Mouse (Mus musculus): Measurements from ENCODE around the gene Dhx58. TPM values are rescaled to one million over a fixed set of nuclear protein-coding genes. Genes with fewer than 3 reads are reported as not detected.
A peak's percentile ranks its signal among the peaks of the same experiment; 100 is the strongest.

Gene Dhx58
- polyA plus RNA-seq, 1 experiment from 2014 or later, result 3.8 TPM

DNA sequence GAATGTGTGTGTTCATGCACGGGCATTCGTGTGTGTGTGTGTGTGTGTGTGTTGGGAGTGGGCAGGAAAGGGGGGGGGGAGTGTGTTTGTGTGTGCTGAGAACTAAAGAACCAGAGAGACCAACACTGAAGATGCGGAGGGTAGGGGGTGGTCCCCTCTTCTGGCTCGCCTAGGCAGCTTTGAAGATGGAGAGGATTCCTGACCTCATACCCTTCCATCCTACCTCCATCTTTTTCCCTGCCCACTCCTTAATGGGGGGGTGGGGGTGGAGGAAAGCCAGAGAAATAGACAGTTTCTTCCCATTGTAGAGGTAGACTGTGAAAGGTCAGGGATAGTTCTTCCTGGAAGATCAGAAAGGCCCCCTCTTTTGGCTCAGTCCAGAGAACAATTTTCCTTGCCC is 9.1 kb upstream of the Dhx58 start:
- Histone ChIP-seq H3K4me3 (replicated peaks) (peak overlapping the region; percentile 25; the same call in 1 of the 2 replicates), H3K36me3 (peaks cover 59% of the 10 kb centered on the region), H3K4me2 (peak overlapping the region; percentile 66), H3K9me3 (no peaks in the 10 kb centered on the region), H3K4me1 (replicated peaks) (peaks cover 35% of the 10 kb centered on the region), H3K9ac (replicated peaks) (no peak overlapping the region), H3K27me3 (no peaks in the 10 kb centered on the region), H3K27ac (peak overlapping the region; percentile 66)
- no peak for ATAC-seq (ENCODE audit: insufficient number of reproducible peaks, insufficient read depth, low FRiP score, low TSS enrichment, low read depth)
- 65% methylated on average over 4 of the region's 4 CpGs for WGBS

DNA sequence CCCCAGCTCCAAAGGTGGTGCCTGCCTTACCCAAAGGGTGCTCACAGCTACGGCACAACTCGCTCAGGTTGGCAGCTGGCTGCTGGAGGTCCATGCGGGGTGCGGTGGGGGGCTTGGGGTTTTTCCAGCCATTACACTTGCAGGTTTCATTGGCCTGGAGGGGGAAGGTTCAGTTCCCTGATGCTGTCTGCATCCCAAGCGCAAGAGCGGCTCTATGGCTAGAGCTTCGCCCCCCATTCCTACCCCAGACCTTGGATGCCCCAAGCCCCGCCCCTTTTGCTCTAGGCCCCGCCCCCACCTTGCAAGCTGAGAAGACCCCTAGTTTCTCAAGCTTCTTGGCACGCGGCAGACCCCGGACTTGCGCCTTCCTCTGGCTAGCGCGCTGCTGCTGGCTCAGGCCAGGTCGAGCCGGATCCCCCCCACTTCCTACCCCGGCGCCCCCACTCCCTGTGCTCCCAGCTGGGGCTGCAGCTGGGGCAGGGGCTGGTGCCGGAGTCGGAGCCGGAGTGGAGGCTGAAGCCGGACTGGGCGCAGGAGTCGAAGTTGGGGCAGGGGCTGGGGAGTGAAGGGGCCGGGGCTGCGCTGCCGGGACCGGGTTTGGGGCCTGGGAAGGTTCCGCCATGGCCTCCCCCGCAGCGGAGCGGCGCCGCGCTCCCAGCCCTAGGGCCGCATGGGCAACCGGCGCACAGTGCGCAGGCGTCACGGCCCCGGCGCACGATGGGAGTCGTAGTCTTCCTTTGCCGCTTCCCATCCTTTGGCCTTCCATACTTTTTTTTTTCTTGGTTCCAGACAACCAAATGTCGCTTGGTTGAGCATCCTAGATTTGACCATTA is 7.9 kb upstream of the Dhx58 start, which contains the start of gene Kat2a:
Kat2a (minus strand) TSS at position 683 of the 833 bp plus-strand sequence.
- H3K27me3 ChIP-seq, result no peaks in the 10 kb centered on the region
- ATAC-seq (ENCODE audit: insufficient number of reproducible peaks, insufficient read depth, low FRiP score, low TSS enrichment, low read depth), result peak; percentile 79
- peak within 1 kb of the TSS; percentile 95 for H3K9ac ChIP-seq (replicated peaks)
- H3K27ac ChIP-seq, result peak within 1 kb of the TSS; percentile 92
- WGBS, result 3% methylated on average over 48 of the region's 48 CpGs
- H3K4me2 ChIP-seq, result peak within 1 kb of the TSS; percentile 66
- H3K36me3 ChIP-seq, result peaks cover 59% of the 10 kb centered on the region
- H3K4me1 ChIP-seq (replicated peaks), result peaks cover 35% of the 10 kb centered on the region
- H3K9me3 ChIP-seq, result no peaks in the 10 kb centered on the region
- H3K4me3 ChIP-seq (replicated peaks), result peak within 1 kb of the TSS; percentile 97

DNA sequence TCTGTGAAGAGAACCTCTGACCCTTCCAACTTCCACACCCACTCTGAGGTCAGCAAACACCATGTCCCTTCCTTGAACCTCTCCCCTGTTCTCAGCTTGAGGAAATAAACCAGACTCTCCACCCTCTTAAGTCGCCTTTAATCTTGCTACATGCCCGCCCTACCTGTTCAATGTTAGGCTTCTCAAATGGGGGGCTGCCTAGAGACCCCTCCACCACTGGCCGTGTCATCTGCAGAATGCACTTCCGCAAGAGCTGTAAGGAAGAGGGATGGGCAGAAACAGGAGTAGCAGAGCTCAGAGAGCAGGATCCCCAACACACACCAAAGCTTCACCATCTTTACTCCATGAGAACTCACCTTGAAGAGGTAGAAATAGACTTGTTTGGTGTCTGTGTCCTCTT is 6.9 kb upstream of the Dhx58 start:
- WGBS, result 81% methylated on average over 4 of the region's 4 CpGs
- Histone ChIP-seq H3K27ac (no peak overlapping the region), H3K9ac (replicated peaks) (no peak overlapping the region), H3K9me3 (no peaks in the 10 kb centered on the region), H3K36me3 (peaks cover 59% of the 10 kb centered on the region), H3K4me1 (replicated peaks) (peaks cover 35% of the 10 kb centered on the region), H3K4me3 (replicated peaks) (no peak overlapping the region), H3K27me3 (no peaks in the 10 kb centered on the region), H3K4me2 (no peak overlapping the region)
- ATAC-seq (ENCODE audit: insufficient number of reproducible peaks, insufficient read depth, low FRiP score, low TSS enrichment, low read depth), result no peak

DNA sequence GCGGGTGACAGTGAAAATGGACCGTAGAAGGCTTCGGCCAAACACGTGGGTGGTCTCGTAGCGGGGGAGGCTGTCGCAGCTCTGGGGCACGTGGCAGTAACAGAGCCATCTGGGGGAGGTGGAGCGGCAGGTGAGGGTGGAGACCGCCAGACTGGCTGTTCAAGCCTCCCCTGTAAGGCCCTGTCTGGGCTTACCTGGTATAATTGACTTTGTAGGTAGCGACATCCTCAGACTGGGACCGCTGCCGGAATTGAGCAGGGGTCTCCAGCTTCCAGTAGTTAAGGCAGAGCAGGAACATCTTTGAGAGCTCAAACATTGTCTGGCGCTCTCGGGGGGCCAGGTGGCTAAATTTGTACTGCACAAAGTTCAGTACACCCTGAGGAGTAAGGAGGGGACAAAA is 6.5 kb upstream of the Dhx58 start:
- Histone ChIP-seq H3K9ac (replicated peaks) (0 out of 2 replicates have a peak overlapping the region, but pooled peaks have one; percentile 14), H3K27me3 (no peaks in the 10 kb centered on the region), H3K36me3 (peaks cover 59% of the 10 kb centered on the region), H3K27ac (no peak overlapping the region), H3K4me3 (replicated peaks) (no peak overlapping the region), H3K4me1 (replicated peaks) (peaks cover 35% of the 10 kb centered on the region), H3K9me3 (no peaks in the 10 kb centered on the region), H3K4me2 (no peak overlapping the region)
- no peak for ATAC-seq (ENCODE audit: insufficient number of reproducible peaks, insufficient read depth, low FRiP score, low TSS enrichment, low read depth)
- 91% methylated on average over 15 of the region's 15 CpGs for WGBS

DNA sequence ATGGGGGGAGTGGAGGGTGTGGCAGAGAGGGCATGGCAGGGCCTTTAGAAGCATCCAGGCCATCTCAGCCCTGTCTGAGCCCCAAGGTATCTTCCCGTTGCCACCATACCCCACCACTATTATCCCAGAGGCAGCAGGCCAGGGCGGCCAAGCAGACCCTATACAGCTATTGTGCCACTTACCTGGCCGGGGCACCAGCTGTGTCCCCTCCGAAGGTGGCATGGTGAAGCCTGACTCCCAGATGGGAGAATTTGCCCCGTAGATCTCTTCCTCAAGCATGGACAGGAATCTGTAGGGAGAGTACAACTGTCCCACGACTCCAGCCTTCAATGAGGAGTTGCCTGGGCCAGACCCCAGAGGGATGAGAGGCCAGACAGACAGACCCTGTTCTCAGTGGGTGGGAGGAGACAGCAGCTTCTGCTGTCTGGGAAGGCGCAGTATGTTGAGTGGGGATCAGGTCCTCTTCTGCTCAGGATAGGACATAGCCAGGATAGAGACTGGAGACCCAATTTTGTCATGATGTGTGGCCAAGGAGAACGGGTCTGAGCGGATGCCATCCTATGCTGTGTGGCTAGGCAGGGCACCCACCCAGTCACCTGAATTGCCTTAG is 5.2 kb upstream of the Dhx58 start:
- H3K4me1 ChIP-seq (replicated peaks), result peaks cover 31% of the 10 kb centered on the region
- no peak overlapping the region; the same call in 1 of the 2 replicates for H3K9ac ChIP-seq (replicated peaks)
- peaks cover 63% of the 10 kb centered on the region for H3K36me3 ChIP-seq
- no peak overlapping the region for H3K27ac ChIP-seq
- 95% methylated on average over 9 of the region's 9 CpGs for WGBS
- no peak for ATAC-seq (ENCODE audit: insufficient number of reproducible peaks, insufficient read depth, low FRiP score, low TSS enrichment, low read depth)
- H3K4me2 ChIP-seq, result no peak overlapping the region
- no peaks in the 10 kb centered on the region for H3K27me3 ChIP-seq
- no peaks in the 10 kb centered on the region for H3K9me3 ChIP-seq
- H3K4me3 ChIP-seq (replicated peaks), result no peak overlapping the region

DNA sequence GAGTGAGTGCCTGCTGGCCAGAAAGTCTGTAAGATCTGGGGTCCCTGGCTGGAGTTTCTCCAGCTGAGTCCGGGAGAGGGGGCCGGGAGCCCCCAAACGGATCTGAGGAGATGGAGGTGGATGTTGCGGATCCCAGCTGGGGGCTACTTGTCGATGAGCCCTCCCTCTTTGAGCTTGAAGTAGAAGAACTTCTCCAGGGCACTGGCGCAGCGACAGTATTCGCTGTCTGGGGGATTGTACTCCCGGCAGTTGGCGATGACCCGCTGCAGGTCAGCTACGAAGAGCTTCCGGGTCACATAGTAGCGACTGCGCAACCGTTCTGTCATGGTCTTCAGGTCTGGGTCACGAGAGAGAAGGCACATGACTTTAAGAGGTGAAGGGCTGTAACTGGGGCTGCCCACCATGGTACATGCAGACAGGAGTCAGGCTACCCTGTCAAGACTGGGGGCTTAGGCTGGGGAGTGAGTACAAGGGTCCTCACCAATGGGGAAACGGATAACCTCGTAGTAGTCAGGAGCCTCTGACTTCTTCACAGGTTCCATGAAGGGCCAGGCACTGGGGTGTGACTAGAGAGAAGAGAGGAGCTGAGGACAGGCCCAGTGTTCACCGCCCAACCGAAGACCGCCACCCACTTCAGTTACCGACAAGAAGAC is 1.1 kb upstream of the Dhx58 start:
- ATAC-seq (ENCODE audit: insufficient number of reproducible peaks, insufficient read depth, low FRiP score, low TSS enrichment, low read depth), result no peak
- no peaks in the 10 kb centered on the region for H3K9me3 ChIP-seq
- H3K4me3 ChIP-seq (replicated peaks), result no peak overlapping the region
- no peak overlapping the region for H3K9ac ChIP-seq (replicated peaks)
- peaks cover 13% of the 10 kb centered on the region; the same call in 1 of the 2 replicates for H3K4me1 ChIP-seq (replicated peaks)
- WGBS, result 90% methylated on average over 23 of the region's 23 CpGs
- no peak overlapping the region for H3K27ac ChIP-seq
- H3K4me2 ChIP-seq, result no peak overlapping the region
- H3K27me3 ChIP-seq, result 0 out of 2 replicates have a peak, but pooled peaks cover 7% of the 10 kb centered on the region
- H3K36me3 ChIP-seq, result peaks cover 59% of the 10 kb centered on the region

DNA sequence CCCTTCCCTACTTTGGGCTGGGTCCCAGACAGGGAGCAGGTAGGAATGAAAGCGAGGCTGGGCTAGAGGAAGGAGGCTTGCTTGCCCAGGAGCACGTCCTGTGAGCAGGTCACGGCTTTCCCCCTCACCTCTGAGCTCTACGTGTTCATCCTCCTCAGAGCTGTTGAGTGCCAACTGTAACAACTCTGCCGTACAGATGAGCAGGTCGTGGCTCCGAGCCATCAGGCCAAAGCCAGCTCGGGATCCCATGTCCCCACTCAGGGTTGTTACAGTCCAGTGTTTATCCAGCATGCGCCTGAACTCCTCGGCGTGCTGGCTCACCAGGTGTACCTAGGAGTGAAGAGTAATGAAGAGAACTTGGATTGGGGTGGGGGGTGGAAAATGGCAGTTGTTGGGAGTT is 705 bp downstream of the Dhx58 start:
- H3K4me1 ChIP-seq (replicated peaks), result peaks cover 13% of the 10 kb centered on the region; the same call in 1 of the 2 replicates
- no peak overlapping the region for H3K4me3 ChIP-seq (replicated peaks)
- H3K27me3 ChIP-seq, result 0 out of 2 replicates have a peak, but pooled peaks cover 7% of the 10 kb centered on the region
- no peaks in the 10 kb centered on the region for H3K9me3 ChIP-seq
- no peak overlapping the region for H3K4me2 ChIP-seq
- no peak overlapping the region for H3K9ac ChIP-seq (replicated peaks)
- peaks cover 42% of the 10 kb centered on the region for H3K36me3 ChIP-seq
- WGBS, result 71% methylated on average over 11 of the region's 11 CpGs
- H3K27ac ChIP-seq, result no peak overlapping the region
- no peak for ATAC-seq (ENCODE audit: insufficient number of reproducible peaks, insufficient read depth, low FRiP score, low TSS enrichment, low read depth)

DNA sequence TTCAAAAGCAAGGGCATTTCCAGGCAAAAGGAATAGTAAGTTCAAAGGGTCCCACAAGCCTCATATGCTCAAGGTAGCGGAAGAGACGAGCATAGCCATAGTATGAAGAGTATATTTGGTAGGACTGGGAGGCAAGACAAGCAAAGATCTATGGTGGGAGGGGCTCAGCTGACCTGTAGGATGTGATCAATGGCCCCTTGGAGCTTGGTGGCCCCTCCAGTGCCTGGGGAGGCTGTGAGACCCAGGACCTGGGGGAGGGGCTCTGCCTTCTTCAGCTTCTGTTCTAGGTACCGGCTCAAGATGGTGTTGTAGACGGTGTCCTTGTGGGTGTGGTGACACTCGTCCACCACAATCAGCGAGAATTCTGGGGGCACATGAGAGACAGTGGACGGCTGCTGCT is 1.2 kb downstream of the Dhx58 start:
- Histone ChIP-seq H3K36me3 (peaks cover 37% of the 10 kb centered on the region), H3K4me1 (replicated peaks) (peaks cover 13% of the 10 kb centered on the region; the same call in 1 of the 2 replicates), H3K9me3 (no peaks in the 10 kb centered on the region), H3K4me3 (replicated peaks) (0 out of 2 replicates have a peak overlapping the region, but pooled peaks have one; percentile 12), H3K4me2 (peak overlapping the region; percentile 43), H3K27ac (no peak overlapping the region), H3K9ac (replicated peaks) (no peak overlapping the region), H3K27me3 (0 out of 2 replicates have a peak, but pooled peaks cover 7% of the 10 kb centered on the region)
- no peak for ATAC-seq (ENCODE audit: insufficient number of reproducible peaks, insufficient read depth, low FRiP score, low TSS enrichment, low read depth)
- 46% methylated on average over 7 of the region's 7 CpGs for WGBS

DNA sequence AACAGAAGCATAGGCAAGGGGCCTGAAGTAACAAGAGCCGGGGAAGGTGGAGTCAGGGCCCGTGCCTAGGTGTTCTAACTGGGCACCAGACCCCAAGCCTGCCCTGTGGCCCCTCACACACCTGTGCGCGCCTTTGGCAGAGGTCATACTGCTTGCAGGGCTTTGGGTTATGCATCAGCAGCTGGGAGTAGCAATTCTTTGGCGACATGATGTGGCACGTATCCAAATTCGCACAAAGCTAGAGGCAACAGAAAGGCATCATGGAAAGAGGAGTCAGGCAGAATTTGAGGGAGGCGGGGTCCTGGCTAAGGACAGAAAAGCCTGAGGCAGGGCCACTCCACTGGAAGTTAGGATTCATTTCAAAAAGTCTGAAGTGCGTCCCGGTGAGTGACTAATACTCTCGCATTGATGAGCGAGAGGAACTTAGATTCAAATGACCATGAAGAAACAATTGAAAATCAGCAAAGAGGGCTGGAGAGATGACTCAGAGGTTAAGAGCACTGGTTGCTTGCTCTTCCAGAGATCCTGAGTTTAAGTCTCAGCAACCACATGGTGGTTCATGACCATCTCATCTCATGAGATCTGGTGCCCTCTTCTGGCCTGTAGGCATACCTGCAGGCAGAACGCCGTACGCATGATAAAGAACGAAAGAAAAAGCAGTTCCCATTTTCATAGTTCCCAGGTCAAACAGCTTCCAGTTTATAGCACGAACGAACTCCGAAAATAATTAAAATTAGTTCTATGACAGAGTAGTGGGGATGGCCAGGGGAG is 1.8 kb downstream of the Dhx58 start:
- 36% methylated on average over 19 of the region's 19 CpGs for WGBS
- peaks cover 31% of the 10 kb centered on the region for H3K36me3 ChIP-seq
- peaks cover 13% of the 10 kb centered on the region; the same call in 1 of the 2 replicates for H3K4me1 ChIP-seq (replicated peaks)
- ATAC-seq (ENCODE audit: insufficient number of reproducible peaks, insufficient read depth, low FRiP score, low TSS enrichment, low read depth), result no peak
- H3K27me3 ChIP-seq, result 0 out of 2 replicates have a peak, but pooled peaks cover 7% of the 10 kb centered on the region
- H3K9me3 ChIP-seq, result no peaks in the 10 kb centered on the region
- H3K4me3 ChIP-seq (replicated peaks), result 0 out of 2 replicates have a peak overlapping the region, but pooled peaks have one; percentile 12
- no peak overlapping the region for H3K9ac ChIP-seq (replicated peaks)
- H3K4me2 ChIP-seq, result peak overlapping the region; percentile 43
- H3K27ac ChIP-seq, result no peak overlapping the region

DNA sequence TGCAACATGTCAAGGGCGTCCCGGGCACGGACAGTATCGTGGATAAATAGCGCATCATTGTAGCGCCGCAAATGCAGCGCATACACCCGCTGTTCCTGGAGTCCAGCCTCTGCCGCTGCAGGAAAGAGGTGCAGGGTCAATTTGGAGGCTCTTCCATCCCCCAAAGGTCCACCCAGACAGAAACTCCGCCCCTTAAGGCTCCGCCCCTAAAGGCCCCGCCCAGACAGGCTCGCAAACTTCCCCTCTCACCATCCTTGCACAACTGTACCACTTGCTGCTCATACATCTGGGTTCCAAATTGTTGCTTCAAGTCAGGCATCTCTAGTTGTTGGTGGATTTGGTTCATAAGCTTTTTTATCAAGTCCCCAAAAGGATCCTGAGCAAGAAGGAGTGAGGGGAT is 2.8 kb downstream of the Dhx58 start:
- H3K9ac ChIP-seq (replicated peaks), result no peak overlapping the region; the same call in 1 of the 2 replicates
- 3% methylated on average over 14 of the region's 14 CpGs for WGBS

More for the DNA sequence above, 2.8 kb downstream of the Dhx58 start:
- Histone ChIP-seq H3K27ac (no peak overlapping the region), H3K4me2 (peak overlapping the region; percentile 54), H3K9me3 (no peaks in the 10 kb centered on the region), H3K4me3 (replicated peaks) (peak overlapping the region; percentile 28), H3K36me3 (peaks cover 21% of the 10 kb centered on the region), H3K4me1 (replicated peaks) (peaks cover 13% of the 10 kb centered on the region; the same call in 1 of the 2 replicates), H3K27me3 (0 out of 2 replicates have a peak, but pooled peaks cover 7% of the 10 kb centered on the region)
- no peak for ATAC-seq (ENCODE audit: insufficient number of reproducible peaks, insufficient read depth, low FRiP score, low TSS enrichment, low read depth)

All from limb, embryonic 12.5 days (tissue).